Mouse (Mus musculus): ENCODE measurements around the gene Slc7a12. TPM values are rescaled to one million over a fixed set of nuclear protein-coding genes. Genes with fewer than 3 reads are reported as not detected.

Gene Slc7a12
- polyA plus RNA-seq (2015; fragmentation: Nextera tagmentation; extraction: Ambion mirVana), result not detected in 2 replicates

DNA sequence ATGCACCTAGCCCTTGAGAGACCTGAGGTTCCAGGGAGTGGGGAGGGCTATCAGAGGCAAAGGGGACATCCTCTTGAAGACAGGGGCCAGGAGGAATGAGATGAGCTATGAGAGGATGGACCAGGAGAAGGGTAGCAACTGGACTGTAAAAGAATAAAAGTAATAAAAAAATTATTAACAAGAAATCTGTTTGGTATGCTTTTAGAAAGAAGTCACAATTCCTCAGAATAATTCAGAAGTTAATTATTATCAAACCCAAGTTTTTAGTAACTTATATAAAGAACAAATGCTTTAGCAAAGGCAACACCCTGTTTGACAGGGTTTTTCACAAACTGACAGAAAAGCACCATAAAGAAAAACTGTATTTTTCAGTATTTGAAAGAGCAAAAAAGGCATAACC, at the start of gene Slc7a12:
Gene Slc7a12, plus strand, starts transcription at position 301 of the 400 bp plus-strand sequence.
- no peaks in the 10 kb centered on the region for H3K36me3 ChIP-seq (ENCODE audit: poor library complexity, severe bottlenecking)
- H3K27ac ChIP-seq, result no peak within 1 kb of the TSS
- ATAC-seq, result no peak
- no peaks in the 10 kb centered on the region for H3K9me3 ChIP-seq (replicated peaks)
- no peak within 1 kb of the TSS for H3K4me3 ChIP-seq
- H3K9ac ChIP-seq, result no peak within 1 kb of the TSS
- H3K4me1 ChIP-seq, result no peaks in the 10 kb centered on the region
- H3K4me2 ChIP-seq, result no peak within 1 kb of the TSS
- no peaks in the 10 kb centered on the region for H3K27me3 ChIP-seq

DNA sequence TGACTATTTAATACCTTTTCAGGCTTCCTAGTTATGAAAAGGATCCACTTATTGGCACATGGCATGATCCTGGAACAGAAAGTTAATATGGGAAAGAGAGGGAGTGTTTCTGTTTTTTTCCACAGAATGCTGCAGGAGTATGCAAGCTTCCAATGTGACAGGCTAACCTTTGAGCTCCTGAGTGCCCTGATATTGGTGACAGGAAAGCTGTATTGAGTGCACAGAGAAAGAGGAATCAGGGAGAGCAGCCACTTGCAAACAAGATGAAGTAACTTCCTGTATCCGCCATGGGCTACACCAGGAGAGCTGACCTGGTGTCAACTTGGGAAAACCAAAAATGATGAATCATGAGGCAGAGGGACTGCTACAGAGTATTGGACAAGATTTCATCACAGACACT, 48.1 kb upstream of the Slc7a12 start:
- no peak for ATAC-seq
- Histone ChIP-seq H3K27ac (no peak overlapping the region), H3K27me3 (no peaks in the 10 kb centered on the region), H3K4me1 (no peaks in the 10 kb centered on the region), H3K9me3 (replicated peaks) (0 out of 2 replicates have a peak, but pooled peaks cover 6% of the 10 kb centered on the region), H3K36me3 (ENCODE audit: poor library complexity, severe bottlenecking) (no peaks in the 10 kb centered on the region), H3K4me2 (no peak overlapping the region), H3K9ac (no peak overlapping the region), H3K4me3 (no peak overlapping the region)
- 78% methylated on average over 1 of the region's 1 CpGs for WGBS

DNA sequence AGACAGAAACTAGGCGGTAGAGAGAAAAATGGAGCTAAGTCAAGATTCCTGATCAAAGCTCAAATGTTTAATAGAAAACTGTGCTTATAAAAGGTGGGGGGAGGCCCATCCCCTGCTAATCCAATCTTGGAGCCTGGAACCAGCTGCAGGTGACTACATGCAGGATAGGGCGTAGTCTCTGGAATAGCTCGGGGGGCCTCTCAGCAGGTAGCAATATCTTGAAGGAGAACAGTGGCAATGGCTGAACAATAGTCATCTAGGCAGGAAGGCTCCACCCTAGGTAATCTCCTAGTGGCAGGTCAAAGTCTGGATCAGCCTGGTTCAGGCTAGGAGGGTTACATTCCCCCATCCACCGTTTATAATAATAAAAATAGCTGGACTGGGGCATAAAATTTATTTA, 34.5 kb upstream of the Slc7a12 start:
- no peak overlapping the region for H3K27ac ChIP-seq
- no peak overlapping the region for H3K9ac ChIP-seq
- H3K36me3 ChIP-seq (ENCODE audit: poor library complexity, severe bottlenecking), result no peaks in the 10 kb centered on the region
- no peaks in the 10 kb centered on the region for H3K4me1 ChIP-seq
- 87% methylated on average over 4 of the region's 4 CpGs for WGBS
- H3K9me3 ChIP-seq (replicated peaks), result no peaks in the 10 kb centered on the region
- no peak overlapping the region for H3K4me3 ChIP-seq
- ATAC-seq, result no peak
- H3K4me2 ChIP-seq, result no peak overlapping the region
- no peaks in the 10 kb centered on the region for H3K27me3 ChIP-seq

DNA sequence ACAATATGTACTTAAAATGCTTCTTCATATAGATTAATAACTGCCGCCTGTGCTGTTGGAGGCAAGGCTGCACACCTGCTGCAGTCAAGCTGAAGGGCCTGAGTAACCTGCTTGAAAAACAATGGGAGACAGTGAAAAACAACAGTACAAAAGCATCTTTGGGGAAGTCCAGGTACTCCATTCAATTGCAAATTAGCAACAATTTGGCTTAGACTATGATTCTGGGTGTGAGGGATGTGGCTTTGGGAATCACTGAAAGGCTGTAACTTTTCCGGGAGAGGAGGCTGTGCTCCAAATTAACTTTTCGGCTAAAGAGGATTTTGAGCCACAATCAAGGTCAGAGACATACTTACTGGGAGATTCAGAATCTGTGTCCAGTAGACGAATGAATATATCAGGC, 33.8 kb upstream of the Slc7a12 start:
- no peaks in the 10 kb centered on the region for H3K36me3 ChIP-seq (ENCODE audit: poor library complexity, severe bottlenecking)
- no peak overlapping the region for H3K9ac ChIP-seq
- no peaks in the 10 kb centered on the region for H3K4me1 ChIP-seq
- H3K9me3 ChIP-seq (replicated peaks), result no peaks in the 10 kb centered on the region
- WGBS, result 92% methylated on average over 4 of the region's 4 CpGs
- no peak overlapping the region for H3K27ac ChIP-seq
- no peak for ATAC-seq
- H3K4me2 ChIP-seq, result no peak overlapping the region
- no peak overlapping the region for H3K4me3 ChIP-seq
- H3K27me3 ChIP-seq, result no peaks in the 10 kb centered on the region

Other genes with a start within 250 kb of the Slc7a12 start
- 445 and 543 TPM in 2 replicates for gene 1810022K09Rik, start 130.6 kb downstream of the Slc7a12 start, polyA plus RNA-seq (2015; fragmentation: Nextera tagmentation; extraction: Ambion mirVana)
- gene Car13, start 161.0 kb downstream of the Slc7a12 start, polyA plus RNA-seq (2015; fragmentation: Nextera tagmentation; extraction: Ambion mirVana), result 0.58 and 0.77 TPM in 2 replicates

Measured in forebrain, embryonic 13.5 days (tissue).